Mouse (Mus musculus) forebrain, embryonic 13.5 days (tissue): ENCODE data around the gene Fer. TPM values are rescaled to one million over a fixed set of nuclear protein-coding genes. Genes with fewer than 3 reads are reported as not detected.
A peak's percentile ranks its signal among the peaks of the same experiment; 100 is the strongest.
"Not testable (repeated sequence)": the region's sequence is repeated elsewhere in the genome, so short reads cannot be mapped to it uniquely, and the experiment has no call there.

Experiments
- ATAC-seq: fragments of 200-750 bp; cut with Nextera tagmentation; 2 replicates; pipeline ENCODE4 v1.8.0; 2017
- H3K27ac ChIP-seq: fragments of 300-500 bp; sonication (generic); 2 replicates; pipeline ENCODE4 v1.5.1; 2015; ENCODE audit warnings: inconsistent platforms, mild to moderate bottlenecking, moderate library complexity
- H3K27me3 ChIP-seq: fragments of 300-500 bp; sonication (generic); 2 replicates; pipeline ENCODE4 v1.6.1; 2015; ENCODE audit warnings: mild to moderate bottlenecking, inconsistent platforms
- H3K36me3 ChIP-seq: fragments of 300-500 bp; sonication (generic); 2 replicates; pipeline ENCODE4 v1.6.1; 2015; ENCODE audit warnings: mild to moderate bottlenecking, inconsistent platforms; ENCODE audit not compliant: poor library complexity, severe bottlenecking
- H3K4me1 ChIP-seq: fragments of 300-500 bp; sonication (generic); 2 replicates; pipeline ENCODE4 v1.6.1; 2015; ENCODE audit warnings: inconsistent platforms
- H3K4me2 ChIP-seq: fragments of 300-500 bp; sonication (generic); 2 replicates; pipeline ENCODE4 v1.6.1; 2015; ENCODE audit warnings: inconsistent platforms, mild to moderate bottlenecking, moderate library complexity
- H3K4me3 ChIP-seq: fragments of 300-500 bp; sonication (generic); 2 replicates; pipeline ENCODE4 v1.5.1; 2015; ENCODE audit warnings: mild to moderate bottlenecking, inconsistent platforms
- H3K9ac ChIP-seq: fragments of 300-500 bp; sonication (generic); 2 replicates; pipeline ENCODE4 v1.6.1; 2015; ENCODE audit warnings: mild to moderate bottlenecking, inconsistent platforms
- H3K9me3 ChIP-seq: fragments of 300-500 bp; sonication (generic); replicated peaks from 2 replicates; pipeline ENCODE4 v1.6.1; 2016; ENCODE audit warnings: inconsistent platforms
- WGBS: fragments of 180-500 bp; shearing (Covaris S2); methylation state at CpG from one replicate; pipeline ENCODE4 v1.1.7; 2015; 5-methylcytosine and 5-hydroxymethylcytosine counted together
- polyA plus RNA-seq: library from polyadenylated mRNA; unstranded; fragments of >200 nt; fragmentation: Nextera tagmentation; extraction: Ambion mirVana; gene quantifications from 2 replicates; pipeline ENCODE4 v1.2.1, GENCODE M21; 2015

Fer gene
- polyA plus RNA-seq, 1 experiment from 2014 or later = 30.0 TPM

- Histone ChIP-seq H3K27me3 (no peaks in the 10 kb centered on the region), H3K9ac (no peak overlapping the region), H3K4me1 (no peaks in the 10 kb centered on the region), H3K27ac (no peak overlapping the region), H3K4me3 (no peak overlapping the region), H3K36me3 (no peaks in the 10 kb centered on the region), H3K4me2 (no peak overlapping the region), H3K9me3 (no peaks in the 10 kb centered on the region)
- no peak for ATAC-seq
- 85% methylated on average over 1 of the region's 1 CpGs for WGBS
Measured at GRCm38 (mm10) chr17:63842226-63842625, 20.6 kb upstream of the Fer start.

- Histone ChIP-seq H3K4me2 (no peak overlapping the region), H3K27me3 (no peaks in the 10 kb centered on the region), H3K36me3 (no peaks in the 10 kb centered on the region), H3K4me3 (no peak overlapping the region), H3K27ac (no peak overlapping the region), H3K9ac (no peak overlapping the region), H3K9me3 (no peaks in the 10 kb centered on the region), H3K4me1 (0 out of 2 replicates have a peak, but pooled peaks cover 8% of the 10 kb centered on the region)
- ATAC-seq = no peak
- WGBS = 72% methylated on average over 5 of the region's 5 CpGs
Measured at GRCm38 (mm10) chr17:63844936-63845335, 17.9 kb upstream of the Fer start.

- not testable (repeated sequence) for H3K9ac ChIP-seq, H3K9me3 ChIP-seq, H3K4me2 ChIP-seq, H3K36me3 ChIP-seq, H3K4me1 ChIP-seq, ATAC-seq, H3K27me3 ChIP-seq, H3K4me3 ChIP-seq, H3K27ac ChIP-seq
- WGBS = over 99% methylated on average over 3 of the region's 3 CpGs
Measured at GRCm38 (mm10) chr17:63845766-63846165, 17.1 kb upstream of the Fer start.

GRCm38 (mm10) chr17:63849151-63849550, 13.7 kb upstream of the Fer start:
- Histone ChIP-seq H3K36me3 (no peaks in the 10 kb centered on the region), H3K9me3 (no peaks in the 10 kb centered on the region), H3K4me2 (peak overlapping the region; percentile 67), H3K4me3 (peak overlapping the region; percentile 66), H3K4me1 (0 out of 2 replicates have a peak, but pooled peaks cover 8% of the 10 kb centered on the region), H3K9ac (peak overlapping the region; percentile 86), H3K27ac (peak overlapping the region; percentile 72; the same call in 1 of the 2 replicates), H3K27me3 (no peaks in the 10 kb centered on the region)
- ATAC-seq = peak; percentile 17
- 5% methylated on average over 6 of the region's 6 CpGs for WGBS

- peak; percentile 100 for ATAC-seq
- WGBS = under 1% methylated on average over 22 of the region's 22 CpGs
- no peaks in the 10 kb centered on the region for H3K27me3 ChIP-seq
- H3K9ac ChIP-seq = peak overlapping the region; percentile 86
- peak overlapping the region; percentile 72; the same call in 1 of the 2 replicates for H3K27ac ChIP-seq
- H3K4me1 ChIP-seq = 0 out of 2 replicates have a peak, but pooled peaks cover 8% of the 10 kb centered on the region
- H3K9me3 ChIP-seq = no peaks in the 10 kb centered on the region
- H3K4me2 ChIP-seq = peak overlapping the region; percentile 67
- no peaks in the 10 kb centered on the region for H3K36me3 ChIP-seq
- H3K4me3 ChIP-seq = peak overlapping the region; percentile 66
Measured at GRCm38 (mm10) chr17:63849566-63849965, 13.3 kb upstream of the Fer start.

GRCm38 (mm10) chr17:63850016-63850415, 12.8 kb upstream of the Fer start:
- peak; percentile 25; the same call in 1 of the 2 replicates for ATAC-seq
- Histone ChIP-seq H3K4me3 (peak overlapping the region; percentile 66), H3K4me1 (0 out of 2 replicates have a peak, but pooled peaks cover 8% of the 10 kb centered on the region), H3K27me3 (no peaks in the 10 kb centered on the region), H3K9me3 (no peaks in the 10 kb centered on the region), H3K4me2 (peak overlapping the region; percentile 67), H3K27ac (no peak overlapping the region), H3K9ac (no peak overlapping the region), H3K36me3 (no peaks in the 10 kb centered on the region)
- WGBS = 82% methylated on average over 9 of the region's 9 CpGs

GRCm38 (mm10) chr17:63857023-63857544, 5.8 kb upstream of the Fer start:
- no peak overlapping the region for H3K4me3 ChIP-seq
- no peaks in the 10 kb centered on the region for H3K36me3 ChIP-seq
- no peak overlapping the region for H3K27ac ChIP-seq
- no peak overlapping the region for H3K9ac ChIP-seq
- 91% methylated on average over 7 of the region's 7 CpGs for WGBS
- no peaks in the 10 kb centered on the region for H3K27me3 ChIP-seq
- no peak overlapping the region for H3K4me2 ChIP-seq
- no peak for ATAC-seq
- no peaks in the 10 kb centered on the region for H3K9me3 ChIP-seq
- no peaks in the 10 kb centered on the region for H3K4me1 ChIP-seq

GRCm38 (mm10) chr17:63860988-63861387, 1.9 kb upstream of the Fer start:
- Histone ChIP-seq H3K27me3 (no peaks in the 10 kb centered on the region; the same call in 1 of the 2 replicates), H3K36me3 (no peaks in the 10 kb centered on the region), H3K9me3 (no peaks in the 10 kb centered on the region), H3K4me2 (no peak overlapping the region), H3K27ac (no peak overlapping the region), H3K4me3 (no peak overlapping the region), H3K4me1 (peaks cover 4% of the 10 kb centered on the region; the same call in 1 of the 2 replicates), H3K9ac (no peak overlapping the region)
- no peak for ATAC-seq
- WGBS = 48% methylated on average over 4 of the region's 4 CpGs

GRCm38 (mm10) chr17:63862399-63862798, 463 bp upstream of the Fer start:
- H3K9me3 ChIP-seq = no peaks in the 10 kb centered on the region
- no peak overlapping the region for H3K9ac ChIP-seq
- H3K27me3 ChIP-seq = no peaks in the 10 kb centered on the region; the same call in 1 of the 2 replicates
- 82% methylated on average over 3 of the region's 3 CpGs for WGBS
- ATAC-seq = no peak
- no peak overlapping the region for H3K4me2 ChIP-seq
- no peak overlapping the region for H3K27ac ChIP-seq
- H3K4me1 ChIP-seq = peaks cover 4% of the 10 kb centered on the region; the same call in 1 of the 2 replicates
- H3K36me3 ChIP-seq = no peaks in the 10 kb centered on the region
- H3K4me3 ChIP-seq = no peak overlapping the region

GRCm38 (mm10) chr17:63863647-63864149, 836 bp downstream of the Fer start, which contains the start of gene A930002H24Rik:
A930002H24Rik (minus strand) TSS chr17:63863791.
- ATAC-seq = peak; percentile 100
- H3K4me2 ChIP-seq = peak within 1 kb of the TSS; percentile 83
- peak within 1 kb of the TSS; percentile 86 for H3K4me3 ChIP-seq
- peak within 1 kb of the TSS; percentile 76 for H3K27ac ChIP-seq
- peaks cover 4% of the 10 kb centered on the region; the same call in 1 of the 2 replicates for H3K4me1 ChIP-seq
- peak within 1 kb of the TSS; percentile 89 for H3K9ac ChIP-seq
- WGBS = under 1% methylated on average over 54 of the region's 55 CpGs
- no peaks in the 10 kb centered on the region; the same call in 1 of the 2 replicates for H3K27me3 ChIP-seq
- H3K36me3 ChIP-seq = no peaks in the 10 kb centered on the region
- H3K9me3 ChIP-seq = no peaks in the 10 kb centered on the region

- Histone ChIP-seq H3K36me3 (no peaks in the 10 kb centered on the region), H3K4me2 (peak overlapping the region; percentile 83), H3K27ac (peak overlapping the region; percentile 76), H3K9me3 (no peaks in the 10 kb centered on the region), H3K27me3 (no peaks in the 10 kb centered on the region; the same call in 1 of the 2 replicates), H3K4me1 (peaks cover 4% of the 10 kb centered on the region; the same call in 1 of the 2 replicates), H3K9ac (peak overlapping the region; percentile 89), H3K4me3 (peak overlapping the region; percentile 86)
- under 1% methylated on average over 47 of the region's 48 CpGs for WGBS
- peak; percentile 77 for ATAC-seq
Measured at GRCm38 (mm10) chr17:63864171-63864571, 1.3 kb downstream of the Fer start.

GRCm38 (mm10) chr17:63871773-63872172, 8.9 kb downstream of the Fer start:
- Histone ChIP-seq H3K9ac (no peak overlapping the region), H3K27me3 (no peaks in the 10 kb centered on the region), H3K4me2 (no peak overlapping the region), H3K9me3 (no peaks in the 10 kb centered on the region), H3K36me3 (no peaks in the 10 kb centered on the region), H3K27ac (no peak overlapping the region), H3K4me3 (no peak overlapping the region), H3K4me1 (no peaks in the 10 kb centered on the region)
- no peak for ATAC-seq
- 91% methylated on average over 7 of the region's 7 CpGs for WGBS
